Mouse (Mus musculus) adrenal gland (tissue): ENCODE results near the gene Ssr4.

ENCODE experiments used
- intact Hi-C: fragments of 180-260 bp; cut with DNase I; formaldehyde crosslinking; loops from one replicate; pipeline ENCODE4 v1.15.1; 2025

The Ssr4 gene

GRCm38 (mm10) chrX:73798502-73798901, 11.7 kb downstream of the Ssr4 start:
- intact Hi-C loops, result loop anchor here (5.0 kb wide), 2 partner anchors 99 to 149 kb away; partner anchors contain the start of gene L1cam

DNA sequence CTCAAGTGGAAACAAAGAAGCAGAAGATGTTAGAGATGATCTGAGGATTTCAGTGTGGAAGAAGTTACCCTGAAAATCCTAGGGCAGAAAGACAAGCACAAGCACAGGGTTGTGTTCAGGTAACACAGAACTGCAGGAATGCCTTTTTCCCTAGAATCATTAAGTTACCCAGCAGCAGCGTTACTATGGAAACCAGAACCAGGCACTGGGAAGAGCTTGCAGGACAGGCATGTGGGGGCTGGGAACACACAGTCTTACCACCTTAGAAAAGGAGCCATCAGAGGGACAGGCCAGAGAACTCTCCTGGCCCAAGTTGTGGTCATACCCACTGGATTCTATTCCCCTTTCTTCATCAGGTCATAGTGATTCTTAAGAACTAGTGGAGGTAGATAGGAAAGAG, 19.0 kb downstream of the Ssr4 start:
- intact Hi-C loops, result no loop called here

DNA sequence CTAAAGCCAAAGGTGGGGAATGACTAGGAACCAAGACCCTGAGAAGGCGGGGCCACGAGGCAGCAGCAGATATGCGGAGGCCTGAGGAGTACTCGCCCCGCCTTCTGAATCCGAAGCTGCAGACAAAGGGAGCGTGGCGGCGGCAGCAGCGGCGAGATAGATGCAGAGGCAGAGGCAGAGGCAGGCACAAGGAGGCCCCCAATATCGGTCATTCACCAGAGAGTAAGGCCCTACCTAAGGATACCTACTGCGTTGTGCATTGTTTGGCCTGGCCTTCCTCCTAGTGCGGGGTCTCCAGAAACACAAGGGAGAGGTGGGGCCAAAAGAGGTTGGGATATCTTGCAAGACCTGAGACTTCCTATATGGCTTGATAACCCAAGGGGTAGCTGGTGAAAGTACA, 28.2 kb downstream of the Ssr4 start:
- intact Hi-C loops, result no loop called here

DNA sequence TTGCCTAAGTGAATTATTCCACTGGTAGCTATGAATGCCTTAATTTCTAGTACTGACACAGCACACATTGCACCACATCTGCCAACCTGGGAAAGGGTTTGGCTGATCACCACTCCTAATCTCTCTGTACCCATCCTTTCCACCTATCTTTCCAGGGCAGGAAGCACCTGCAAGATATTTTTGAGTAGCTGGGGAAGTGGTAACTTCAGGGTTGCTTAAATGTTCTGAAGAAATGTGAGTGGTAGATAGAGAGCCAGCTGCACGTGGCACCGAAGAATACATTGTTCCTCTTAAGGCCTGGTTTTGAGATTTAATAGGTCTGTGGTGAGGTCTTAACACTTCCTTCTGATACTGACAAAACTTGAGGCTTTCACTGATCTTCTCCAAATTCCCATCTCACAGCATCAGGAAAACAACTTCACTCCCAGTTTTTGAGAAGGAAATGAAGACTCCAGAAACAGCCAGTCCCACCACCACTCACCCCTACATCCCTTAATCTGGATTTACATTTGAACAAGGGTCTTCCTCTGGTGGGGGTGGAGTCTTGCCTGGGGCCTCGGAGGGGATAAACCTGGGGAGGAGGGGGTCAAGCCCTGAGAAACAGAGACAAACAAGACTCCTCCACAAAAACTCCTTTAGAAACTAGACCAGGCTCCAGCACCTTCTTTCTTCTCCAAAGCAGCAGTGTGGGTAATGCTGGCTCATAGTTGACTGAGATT, 29.9 kb downstream of the Ssr4 start:
- intact Hi-C loops, result no loop called here

DNA sequence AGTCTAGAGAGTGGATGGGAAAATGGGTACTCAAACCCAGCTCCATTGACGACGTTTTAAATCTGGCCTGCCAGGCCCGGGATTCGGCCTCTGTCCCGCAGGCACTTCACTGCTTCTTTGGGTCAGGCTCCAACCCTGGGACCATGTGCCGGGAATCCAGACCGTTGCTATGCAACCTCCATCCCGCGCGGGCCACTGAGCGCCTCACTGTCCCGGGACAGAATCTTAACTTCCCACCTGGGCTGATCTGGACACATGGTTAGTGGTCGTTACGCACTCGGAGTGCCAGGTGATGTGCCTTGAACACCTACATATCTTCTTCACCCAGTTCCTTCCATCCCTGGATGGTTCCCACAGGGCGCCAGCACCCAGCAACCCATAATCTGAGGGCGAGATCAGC, 36.9 kb downstream of the Ssr4 start:
- intact Hi-C loops, result no loop called here

DNA sequence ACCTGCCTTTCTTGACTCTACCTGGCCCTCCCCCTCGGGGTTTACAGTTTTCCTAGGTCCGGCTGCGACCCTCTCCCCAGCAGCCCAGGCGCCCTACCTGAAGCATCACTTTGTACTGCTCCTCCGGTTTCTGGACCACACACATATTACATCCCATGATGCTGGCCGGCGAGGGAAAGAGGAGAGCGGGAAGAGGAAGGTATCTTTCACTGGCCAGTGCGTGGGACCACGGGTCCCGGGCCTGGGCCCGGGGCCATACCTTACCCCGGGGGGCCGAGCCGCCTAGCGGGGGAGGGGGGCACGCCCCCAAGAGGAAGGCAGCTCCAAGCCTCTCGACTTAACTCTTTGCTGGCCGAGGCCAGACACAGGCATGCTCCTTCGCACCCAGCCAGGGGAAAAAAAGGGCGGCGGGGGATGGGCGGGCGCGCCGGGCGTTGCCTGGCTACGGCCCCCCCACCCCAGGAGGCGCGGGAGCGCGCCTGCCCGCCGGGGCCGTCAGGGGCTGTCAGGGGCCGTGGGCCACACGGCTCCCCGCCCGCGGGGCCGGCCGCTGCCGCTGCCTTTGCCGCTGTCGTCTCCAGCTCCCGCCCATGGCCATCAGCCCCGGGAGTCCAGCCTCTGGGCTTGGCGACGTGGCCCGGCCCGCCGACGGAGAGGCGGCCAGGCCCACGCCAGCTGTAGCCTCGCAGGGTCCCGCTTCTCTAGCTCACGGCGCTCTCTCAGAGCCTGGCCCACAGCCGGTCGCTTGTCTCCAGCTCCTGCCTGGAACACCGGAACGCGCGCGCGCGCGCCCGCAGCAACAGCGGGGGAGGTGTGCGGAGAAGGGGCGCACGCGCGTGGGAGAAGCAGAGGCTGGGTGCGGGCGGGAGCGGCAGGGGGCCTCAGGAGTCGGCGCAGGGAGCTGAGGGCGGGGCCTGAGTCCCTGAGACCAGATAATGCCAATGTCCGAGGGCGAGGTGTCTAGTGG, 37.6 kb downstream of the Ssr4 start, which contains the start of gene Pdzd4:
Gene Pdzd4, minus strand, starts transcription at position 785 of the 967 bp plus-strand sequence.
- intact Hi-C loops, result no loop called here

DNA sequence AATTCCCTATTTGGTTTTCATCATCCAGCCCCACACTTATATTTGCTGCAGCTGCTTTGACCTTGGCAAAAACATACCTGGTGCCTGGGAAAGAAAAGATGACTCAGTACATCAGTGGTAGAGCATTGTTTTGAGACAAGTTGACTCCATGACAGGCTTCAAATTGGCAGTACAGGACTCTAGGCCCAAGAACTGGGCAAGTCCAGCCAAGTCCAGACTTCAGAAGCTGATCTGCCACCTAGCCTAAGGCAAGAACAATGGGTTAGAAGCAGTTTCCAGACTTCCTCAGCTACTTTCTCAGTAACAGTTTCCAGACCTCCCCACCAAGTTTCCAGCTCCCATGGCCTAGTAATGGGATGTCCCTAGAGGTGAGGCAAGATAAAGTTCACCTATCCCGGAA, 48.9 kb downstream of the Ssr4 start:
- intact Hi-C loops, result no loop called here

GRCm38 (mm10) chrX:73836691-73837090, 49.9 kb downstream of the Ssr4 start:
- intact Hi-C loops, result no loop called here
